Mouse (Mus musculus) spleen, adult 18-20 months (tissue): Measurements from ENCODE around the gene Msh3.
"Not testable (repeated sequence)": the region's sequence is repeated elsewhere in the genome, so short reads cannot be mapped to it uniquely, and the experiment has no call there.

Experiments used
- DNase-seq, 2 experiments: peaks; one replicate each; pipeline ENCODE4 v3.0.0; 2022; ENCODE audit warnings: mixed read lengths in 2 of 2

Gene Msh3

GRCm38 (mm10) chr13:92354456-92355271, at the start of gene Msh3, which contains the start of gene Dhfr:
Msh3 (minus strand) TSS chr13:92355003.
Dhfr (plus strand) TSS chr13:92354726.
- peak; percentile 94 for DNase-seq

GRCm38 (mm10) chr13:92403496-92403895, 48.7 kb upstream of the Msh3 start:
- no peak for DNase-seq

- DNase-seq = no peak
These were observed 47.3 kb upstream of the Msh3 start for GRCm38 (mm10) chr13:92402063-92402462.

DNA sequence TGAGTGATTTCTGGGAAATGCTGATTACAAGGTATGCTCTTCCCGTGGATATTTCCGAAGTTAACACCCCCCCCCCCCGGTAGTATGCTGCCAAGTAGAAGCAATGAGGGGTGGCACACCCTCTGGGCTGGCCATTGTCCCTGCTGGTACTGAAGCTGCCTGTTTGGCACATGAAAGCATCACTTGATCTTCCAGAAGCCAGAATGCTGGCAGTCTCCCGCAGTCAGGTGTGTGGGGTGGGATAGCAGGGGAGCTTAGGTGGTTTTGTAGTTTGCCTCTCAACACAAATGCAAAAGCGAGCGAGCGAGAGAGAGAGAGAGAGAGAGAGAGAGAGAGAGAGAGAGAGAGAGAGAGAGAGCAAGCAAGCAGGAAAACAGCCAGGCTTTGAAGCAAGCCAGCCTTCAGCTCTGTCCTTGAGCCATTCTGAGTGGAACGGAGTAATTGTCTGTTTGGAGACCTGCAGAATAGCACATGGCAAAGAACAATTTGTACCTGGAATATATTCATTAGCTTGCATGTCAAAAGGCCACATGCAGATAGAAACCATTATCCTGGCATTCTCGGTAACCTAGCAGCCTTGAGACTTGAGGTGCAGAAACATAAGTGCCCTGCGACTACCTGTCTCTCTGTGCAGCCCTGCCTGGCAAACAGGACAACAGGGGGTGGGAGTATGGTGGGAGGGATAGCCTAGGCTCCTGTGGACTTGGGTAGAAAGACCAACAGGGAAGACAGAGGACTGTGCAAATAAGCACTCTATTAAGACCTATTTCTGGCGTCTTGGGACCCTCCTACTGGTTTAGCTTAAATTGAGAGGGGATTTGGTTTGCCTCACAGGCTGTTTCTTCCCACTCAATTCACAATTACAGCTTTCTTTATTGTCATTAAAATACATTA, 43.9 kb upstream of the Msh3 start:
- no peak for DNase-seq

- DNase-seq = no peak
These were observed 38.4 kb upstream of the Msh3 start for GRCm38 (mm10) chr13:92393047-92393661.

DNA sequence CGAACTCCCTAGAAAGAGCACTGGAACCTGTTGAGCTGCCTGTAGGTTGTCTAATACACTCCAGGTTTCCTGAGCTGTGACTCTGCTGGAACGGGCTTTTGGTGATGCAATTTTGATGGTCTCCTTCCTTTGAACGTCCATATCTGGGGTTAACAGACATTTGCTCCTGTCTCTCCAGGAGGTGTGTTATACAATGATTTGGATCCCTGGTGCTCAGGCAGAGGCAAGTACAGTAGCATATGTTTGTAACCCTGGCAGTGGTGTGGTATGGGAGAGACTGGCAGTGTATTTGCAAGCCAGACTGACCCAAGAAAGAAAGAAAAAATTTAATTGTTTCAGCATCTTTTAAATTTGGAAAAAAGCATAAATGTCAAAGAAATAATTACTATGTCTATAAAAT, 32.6 kb upstream of the Msh3 start:
- DNase-seq = no peak

DNA sequence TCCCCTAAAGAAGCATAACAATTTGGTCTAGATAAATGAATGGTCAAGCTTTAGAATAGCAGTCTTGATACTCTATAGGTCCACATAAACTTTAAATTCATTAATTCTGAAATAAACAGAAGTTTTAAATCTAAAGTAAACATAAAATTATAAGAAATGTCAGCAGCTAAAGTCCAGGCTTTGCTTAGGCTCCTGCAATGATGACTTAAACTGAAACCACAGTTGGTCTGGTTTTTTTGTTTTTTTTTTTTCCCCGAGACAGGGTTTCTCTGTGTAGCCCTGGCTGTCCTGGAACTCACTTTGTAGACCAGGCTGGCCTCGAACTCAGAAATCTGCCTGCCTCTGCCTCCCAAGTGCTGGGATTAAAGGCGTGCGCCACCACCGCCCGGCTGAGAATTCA, 16.7 kb upstream of the Msh3 start:
- DNase-seq = not testable (repeated sequence)

GRCm38 (mm10) chr13:92370811-92371210, 16.0 kb upstream of the Msh3 start:
- no peak for DNase-seq

DNA sequence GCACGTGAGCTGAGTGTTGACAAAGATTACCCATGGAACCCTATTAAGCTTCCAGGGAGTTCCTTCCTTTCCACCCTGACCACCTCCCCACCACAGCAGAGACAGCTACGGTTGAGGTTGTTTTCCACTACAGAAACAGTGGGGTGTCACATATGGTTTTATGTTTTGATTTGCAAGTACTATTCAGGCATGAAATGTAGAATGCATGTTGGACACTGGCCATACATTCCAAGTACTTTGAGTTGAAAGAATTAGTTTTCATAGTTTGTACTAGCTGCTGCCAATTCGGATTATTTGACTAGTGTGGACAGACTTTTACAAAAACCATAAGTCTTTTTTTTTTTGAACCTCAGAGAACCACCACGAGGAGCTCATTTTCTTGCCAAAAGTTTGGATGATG, 10.5 kb upstream of the Msh3 start:
- no peak for DNase-seq

- no peak for DNase-seq
These were observed 6.8 kb upstream of the Msh3 start for GRCm38 (mm10) chr13:92361609-92362008.

- DNase-seq = no peak
These were observed 2.8 kb upstream of the Msh3 start for GRCm38 (mm10) chr13:92357644-92358043.

DNA sequence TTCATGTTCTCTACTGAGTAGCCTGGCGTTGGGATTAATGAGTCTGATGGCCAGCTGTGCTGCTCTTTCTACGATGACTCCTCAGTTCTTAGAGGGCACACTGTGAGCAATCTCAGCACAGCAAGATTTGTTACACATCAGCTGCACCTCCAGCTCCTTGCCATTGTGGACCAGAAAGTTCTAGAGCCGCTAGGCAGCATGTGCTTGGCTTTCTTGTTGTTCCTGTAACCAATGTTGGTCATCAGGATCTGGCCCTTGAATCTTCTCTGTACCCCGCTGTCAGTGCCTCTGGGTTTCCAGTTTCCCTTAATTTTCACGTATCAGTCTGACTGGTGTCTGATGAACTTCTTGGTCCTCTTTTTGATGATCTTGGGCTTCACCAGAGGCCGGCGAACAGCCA, 1.6 kb upstream of the Msh3 start:
- DNase-seq = no peak

GRCm38 (mm10) chr13:92355272-92355643, 455 bp upstream of the Msh3 start:
- no peak for DNase-seq

DNA sequence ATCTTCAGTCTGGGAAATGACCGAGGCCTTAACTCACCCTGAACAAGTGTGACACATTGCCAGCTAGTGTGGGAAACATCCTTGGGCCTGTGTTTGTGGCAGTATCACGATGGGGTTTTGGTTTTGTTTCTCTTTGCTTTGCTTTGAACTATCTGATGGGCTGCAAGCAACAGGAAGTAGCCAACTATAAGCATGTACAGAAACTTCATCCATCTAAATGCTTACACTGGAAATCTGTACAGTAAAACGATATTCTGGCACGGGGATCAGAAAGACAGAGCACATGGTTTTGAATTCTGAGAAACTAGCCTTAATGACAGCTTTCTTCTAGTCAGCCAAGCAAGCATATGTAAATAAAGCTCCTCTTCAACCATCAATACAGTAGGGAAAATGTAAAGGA, 847 bp downstream of the Msh3 start:
- no peak for DNase-seq

DNA sequence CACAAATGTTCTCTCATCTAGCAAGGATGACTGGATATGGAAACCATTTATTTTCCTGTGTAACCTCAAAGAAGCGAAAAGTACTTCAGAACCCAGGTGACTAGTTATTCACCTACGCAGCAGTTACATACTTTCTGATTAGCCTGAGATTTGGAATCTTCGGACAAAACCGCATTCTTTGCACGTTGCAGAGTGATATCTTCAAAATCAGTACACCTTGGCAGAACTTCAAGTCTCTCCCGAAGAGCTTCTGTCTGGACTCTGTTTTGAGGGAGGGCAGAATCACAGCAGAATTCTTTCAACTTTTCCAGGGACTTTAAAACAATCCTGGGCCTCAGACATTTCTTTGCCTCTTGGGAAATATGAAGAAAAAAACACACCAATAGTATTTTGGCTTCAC, 3.7 kb downstream of the Msh3 start:
- no peak for DNase-seq

DNA sequence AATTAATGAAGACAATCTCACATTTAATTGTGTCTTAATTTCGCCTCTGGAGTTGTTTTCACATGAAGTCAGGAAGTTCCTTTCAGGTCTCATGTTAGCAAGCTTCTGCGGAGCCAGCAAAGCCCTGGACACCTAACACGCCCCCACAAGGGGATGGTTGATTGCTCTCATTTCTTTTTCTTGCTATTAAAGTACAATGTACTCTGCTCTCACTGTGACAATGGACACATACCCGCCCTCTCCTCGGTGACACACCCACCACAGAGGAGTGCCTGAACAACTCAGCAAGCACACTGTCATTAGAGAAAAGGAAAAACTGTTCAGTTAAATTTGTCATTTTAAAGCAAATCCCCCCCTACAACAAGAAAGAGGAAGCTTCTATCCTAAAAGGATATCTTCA, 8.5 kb downstream of the Msh3 start:
- no peak for DNase-seq

- no peak for DNase-seq
These were observed 10.8 kb downstream of the Msh3 start for GRCm38 (mm10) chr13:92344033-92344432.

- no peak for DNase-seq
These were observed 15.0 kb downstream of the Msh3 start for GRCm38 (mm10) chr13:92339787-92340186.

DNA sequence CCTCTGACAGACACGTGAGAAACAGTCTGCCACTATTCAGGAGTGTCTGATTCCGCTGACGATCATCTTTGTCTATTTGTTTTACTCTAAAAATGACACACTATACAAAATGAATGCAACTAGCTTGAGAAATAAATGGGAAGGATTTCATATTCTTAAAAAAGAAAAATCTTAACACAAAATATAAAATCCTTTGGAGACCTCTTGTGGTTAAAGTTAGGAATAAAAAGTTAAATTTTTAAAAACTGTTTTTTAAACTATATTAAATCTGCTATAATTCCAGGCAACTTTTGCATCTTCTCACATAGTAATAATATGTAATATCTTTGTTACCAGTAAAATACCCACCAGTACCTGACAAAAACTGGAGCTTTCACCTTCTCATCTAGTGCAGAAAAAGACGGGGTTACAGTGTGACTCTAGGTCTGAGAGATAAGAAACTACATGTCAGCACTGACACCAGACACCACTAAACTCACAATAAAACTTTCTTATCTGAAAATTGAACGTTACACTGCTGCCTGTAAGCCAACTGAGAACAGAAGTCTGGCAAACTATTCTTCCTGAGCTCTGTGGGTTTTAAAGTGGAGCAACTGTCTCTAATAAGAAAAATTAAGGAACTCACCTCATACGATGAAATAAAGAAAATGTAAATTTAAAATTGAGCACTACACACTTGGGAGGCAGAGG, 16.9 kb downstream of the Msh3 start:
- no peak for DNase-seq

GRCm38 (mm10) chr13:92336857-92337256, 17.9 kb downstream of the Msh3 start:
- no peak for DNase-seq

DNA sequence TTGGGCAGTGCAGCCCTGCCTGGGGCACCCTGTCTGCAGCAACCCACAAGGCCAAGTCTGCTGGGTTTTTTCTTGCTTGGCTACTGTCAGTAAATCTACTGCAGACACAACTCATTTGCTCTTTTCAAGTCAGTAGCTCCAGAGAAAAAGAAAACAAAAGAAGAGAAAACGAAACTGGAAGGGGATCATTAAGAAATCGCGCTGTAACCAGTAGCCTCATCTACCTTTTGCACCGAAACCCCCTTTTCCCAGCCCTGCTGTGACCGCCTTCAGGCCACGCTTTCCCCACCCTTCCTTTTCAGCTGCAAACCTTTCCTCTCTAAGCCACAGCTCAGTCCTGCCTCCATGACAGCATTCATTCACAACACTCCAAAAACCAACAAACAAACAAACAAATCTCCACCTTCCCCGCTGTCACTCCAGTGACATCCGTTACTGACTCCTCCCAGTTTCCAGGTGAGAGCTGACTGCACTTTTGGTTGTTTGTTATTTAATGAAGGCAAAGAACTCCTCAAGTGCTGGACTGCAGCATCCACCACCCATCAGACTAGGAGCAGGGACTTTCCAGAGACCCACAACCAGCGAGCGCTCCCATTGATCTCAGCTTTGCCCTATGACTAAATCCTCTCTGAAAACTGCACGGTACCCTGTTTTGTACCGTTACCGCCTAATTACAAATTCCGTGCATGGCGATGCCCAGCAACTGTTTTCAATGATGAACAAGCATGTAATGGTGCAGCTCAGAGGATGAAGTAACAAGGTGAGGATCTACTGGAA, 22.5 kb downstream of the Msh3 start:
- DNase-seq = no peak

DNA sequence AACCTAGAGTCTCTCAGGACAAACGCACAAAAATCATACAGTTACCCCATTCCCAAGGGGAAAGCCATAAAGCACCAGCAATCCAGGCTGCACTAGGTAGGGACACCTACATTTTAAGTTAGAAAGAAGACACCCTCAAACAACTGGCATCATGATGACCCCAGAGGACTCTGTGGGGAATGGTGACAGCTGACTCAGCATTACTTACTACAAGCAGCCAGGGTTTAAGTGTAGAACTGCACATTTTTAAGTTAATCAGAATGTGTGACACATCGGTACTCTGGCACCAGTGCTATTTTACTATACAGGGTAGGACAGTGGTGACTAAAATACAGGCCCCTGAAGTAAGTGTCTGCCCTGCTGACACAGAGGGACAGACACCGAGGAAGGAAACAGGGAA, 24.2 kb downstream of the Msh3 start:
- DNase-seq = no peak
